Mouse (Mus musculus): ENCODE data around the gene Qrich1.
"Not testable (repeated sequence)": the region's sequence is repeated elsewhere in the genome, so short reads cannot be mapped to it uniquely, and the experiment has no call there.

Gene Qrich1

DNA sequence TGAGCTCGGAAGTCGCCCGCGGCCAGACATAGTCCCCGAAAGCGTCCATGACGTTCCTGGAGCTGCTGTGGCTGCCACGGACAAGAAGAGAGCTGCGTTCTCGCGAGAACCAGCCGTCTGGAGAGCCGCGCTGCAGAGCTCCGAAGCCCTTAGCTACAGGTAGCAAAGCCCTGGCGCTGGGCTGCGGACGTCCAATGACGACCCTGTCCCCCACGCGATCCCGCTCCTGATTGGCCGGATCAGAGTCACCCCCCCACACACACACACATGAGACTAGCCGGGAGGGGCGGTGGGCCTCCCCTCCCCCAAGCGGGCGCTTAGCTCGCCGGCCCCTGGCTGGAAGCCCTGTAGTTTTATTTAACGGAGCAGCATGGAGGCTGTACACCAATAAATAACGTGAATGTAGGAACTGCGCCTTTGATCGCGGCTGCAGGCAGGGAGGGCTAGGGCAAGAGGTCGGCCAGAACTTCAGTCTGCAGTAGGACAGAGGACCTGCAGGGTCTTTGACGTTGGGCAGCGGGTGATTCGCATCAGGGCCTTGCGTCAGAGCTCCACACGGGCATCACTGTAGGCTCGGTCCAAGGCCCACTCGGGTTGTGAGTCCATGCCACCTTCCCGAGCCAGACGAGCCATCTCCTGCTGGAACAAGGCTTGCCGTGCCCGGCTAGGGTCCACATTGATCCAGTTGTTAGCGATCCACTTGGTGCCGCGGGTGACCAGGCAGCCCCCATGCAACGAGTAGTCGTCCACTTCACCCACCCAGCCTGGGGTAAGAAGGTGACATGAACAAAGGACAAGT lies 62.1 kb downstream of the Qrich1 start, which contains the start of gene Wdr6:
TSS of gene Wdr6 (minus strand) at position 195 of the 799 bp plus-strand sequence.
- peak; percentile 97 for DNase-seq (ENCODE audit: inconsistent age in 2 of 2, low spot score in 1 of 2)

DNA sequence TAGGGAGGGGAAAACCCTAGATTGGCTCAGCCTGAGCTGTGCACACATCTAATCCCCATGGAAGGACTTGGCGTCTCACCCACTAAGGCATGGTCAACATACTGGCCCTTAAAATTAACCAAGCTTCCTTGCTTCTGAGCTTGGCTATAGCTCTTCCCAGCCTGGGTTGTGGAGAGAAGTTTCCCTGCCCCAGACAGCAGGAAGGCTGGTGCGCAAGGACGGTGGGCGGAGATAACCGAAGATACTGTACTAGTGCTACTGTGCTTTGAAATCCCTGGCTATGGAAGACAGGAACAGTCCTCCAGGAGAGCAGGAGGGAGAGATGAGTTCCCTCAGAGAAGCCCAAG lies 62.7 kb downstream of the Qrich1 start:
- peak; percentile 70 to 86 for DNase-seq (ENCODE audit: inconsistent age in 2 of 2, low spot score in 1 of 2)

DNA sequence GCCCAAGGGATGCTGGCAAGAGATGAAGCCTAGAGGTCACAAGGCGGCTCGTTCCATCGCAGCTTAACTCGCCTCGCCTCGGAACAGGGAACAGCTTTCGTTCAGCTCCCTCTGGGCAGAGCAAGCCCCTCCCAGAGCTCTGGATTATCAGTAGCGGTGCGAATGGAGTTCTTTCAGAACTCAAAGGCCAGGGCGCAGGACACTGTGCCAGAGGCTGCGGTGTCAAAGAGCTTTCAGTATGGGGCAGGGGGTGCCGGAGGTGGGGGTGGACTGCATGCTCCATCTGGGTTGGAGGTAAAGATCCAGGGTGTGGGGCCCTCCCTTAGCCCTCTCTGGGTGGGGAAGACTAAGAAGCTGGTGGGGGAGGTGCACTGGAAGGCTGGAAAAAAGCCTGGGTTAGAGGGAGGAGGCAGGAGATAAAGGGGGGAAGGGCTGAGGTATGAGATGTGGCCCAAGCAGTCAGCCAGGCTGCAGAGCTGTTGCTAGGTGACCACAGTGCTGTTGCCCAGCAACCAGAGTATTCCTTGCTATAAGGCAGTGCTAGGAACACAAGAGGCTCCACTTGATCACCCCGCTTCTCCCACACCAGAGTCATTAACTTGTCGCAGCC lies 71.1 kb downstream of the Qrich1 start:
- DNase-seq (ENCODE audit: inconsistent age in 2 of 2, low spot score in 1 of 2): peak; percentile 68 to 79

DNA sequence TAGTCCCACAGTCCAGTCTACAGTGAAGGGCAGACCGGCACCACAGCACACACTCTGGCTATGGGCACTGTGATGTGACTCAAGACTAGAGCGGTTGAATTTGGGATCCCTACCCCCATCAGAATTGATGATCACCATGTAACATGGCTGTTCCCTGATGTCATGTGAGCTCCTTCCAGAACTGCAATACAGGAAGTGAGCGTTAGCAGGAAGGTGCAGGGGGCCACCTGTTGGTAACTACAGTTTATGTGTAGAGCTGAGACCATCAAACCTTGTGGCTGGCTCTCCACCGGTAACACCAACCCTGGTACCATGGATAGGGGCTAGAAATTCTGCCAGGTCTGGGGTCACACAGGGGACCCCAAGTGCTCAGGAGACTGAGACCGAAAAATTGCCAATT lies 72.6 kb downstream of the Qrich1 start:
- DNase-seq (ENCODE audit: inconsistent age in 2 of 2, low spot score in 1 of 2): peak in 1 of 2 experiments; percentile 20

DNA sequence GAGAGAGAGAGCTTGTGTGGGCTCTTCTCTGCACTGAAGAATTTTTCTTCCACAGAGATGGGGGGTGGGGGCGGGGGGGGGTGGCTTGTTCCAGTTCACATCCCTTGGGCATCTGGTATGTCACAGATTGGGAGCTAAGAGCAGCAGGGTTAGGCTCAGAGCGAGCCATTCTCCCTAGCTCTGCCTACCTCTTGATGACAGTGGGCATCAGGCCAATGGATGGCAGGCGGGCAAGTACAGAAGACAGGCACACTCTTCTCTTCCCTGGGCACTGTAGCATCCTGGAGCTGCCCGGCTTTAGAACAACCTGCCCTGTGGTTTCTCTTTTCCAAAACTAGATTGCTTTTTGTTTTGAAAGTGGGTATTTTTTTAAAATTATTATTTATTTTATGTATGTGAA lies 74.9 kb downstream of the Qrich1 start:
- no peak for DNase-seq (ENCODE audit: inconsistent age in 2 of 2, low spot score in 1 of 2)

DNA sequence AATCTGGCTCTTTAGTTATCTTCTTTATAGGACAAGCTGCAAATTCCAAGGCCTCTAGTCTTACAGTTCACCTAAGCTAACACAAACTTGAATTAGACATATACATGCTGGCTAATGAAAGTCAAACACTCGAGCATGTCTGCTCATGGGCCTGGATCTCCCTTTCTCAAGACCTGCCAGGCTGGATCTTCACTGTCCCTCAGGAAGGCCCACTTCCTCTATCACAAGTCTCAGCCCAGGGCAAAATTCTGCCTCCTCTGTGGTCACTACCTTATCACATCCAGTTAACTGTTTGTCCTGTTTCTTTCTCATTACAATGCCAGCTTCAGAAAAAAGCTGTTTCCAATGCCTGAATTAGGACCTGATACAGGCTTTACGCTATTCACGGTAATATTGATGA lies 77.7 kb downstream of the Qrich1 start:
- no peak for DNase-seq (ENCODE audit: inconsistent age in 2 of 2, low spot score in 1 of 2)

DNA sequence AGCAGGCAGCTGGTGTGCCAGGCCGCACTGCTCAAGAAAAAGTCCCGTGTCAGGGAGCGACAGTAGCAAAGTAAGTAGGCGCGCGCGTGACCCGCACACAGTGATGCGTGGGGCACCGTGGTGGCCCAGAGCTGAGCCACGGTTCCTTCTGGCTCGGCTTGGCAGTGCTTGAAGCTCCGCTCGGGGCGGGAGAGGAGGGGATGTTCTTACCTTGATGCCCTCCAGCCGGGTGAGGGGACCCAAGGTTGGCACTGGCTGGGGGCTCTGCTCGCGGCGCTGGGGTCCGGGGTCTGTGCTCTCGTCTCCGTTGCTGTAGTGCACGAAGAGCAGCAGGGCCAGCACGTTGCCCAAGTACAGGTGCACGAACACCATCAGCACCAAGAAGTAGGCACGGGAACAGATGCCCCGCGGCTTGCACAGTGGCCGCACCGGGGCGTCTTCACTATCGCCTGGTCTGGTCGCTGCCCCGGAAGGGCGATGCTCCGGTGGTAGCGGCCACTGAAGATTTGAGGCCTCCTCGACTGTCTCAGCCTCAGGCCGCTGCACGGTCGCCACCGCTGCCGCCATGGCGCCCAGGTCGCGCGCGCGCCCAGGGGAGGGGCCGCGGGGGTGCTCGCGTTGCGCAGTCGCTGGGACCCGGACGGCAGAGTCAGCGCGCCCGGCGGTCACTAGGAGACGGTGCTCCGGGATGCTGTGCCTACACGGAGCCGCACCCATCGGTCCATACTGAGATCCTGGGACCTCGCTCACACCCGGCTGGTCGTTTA lies 80.6 kb downstream of the Qrich1 start, which contains the start of gene P4htm:
TSS of gene P4htm (minus strand) at position 670 of the 767 bp plus-strand sequence.
- DNase-seq (ENCODE audit: inconsistent age in 2 of 2, low spot score in 1 of 2): peak; percentile 73 to 88

DNA sequence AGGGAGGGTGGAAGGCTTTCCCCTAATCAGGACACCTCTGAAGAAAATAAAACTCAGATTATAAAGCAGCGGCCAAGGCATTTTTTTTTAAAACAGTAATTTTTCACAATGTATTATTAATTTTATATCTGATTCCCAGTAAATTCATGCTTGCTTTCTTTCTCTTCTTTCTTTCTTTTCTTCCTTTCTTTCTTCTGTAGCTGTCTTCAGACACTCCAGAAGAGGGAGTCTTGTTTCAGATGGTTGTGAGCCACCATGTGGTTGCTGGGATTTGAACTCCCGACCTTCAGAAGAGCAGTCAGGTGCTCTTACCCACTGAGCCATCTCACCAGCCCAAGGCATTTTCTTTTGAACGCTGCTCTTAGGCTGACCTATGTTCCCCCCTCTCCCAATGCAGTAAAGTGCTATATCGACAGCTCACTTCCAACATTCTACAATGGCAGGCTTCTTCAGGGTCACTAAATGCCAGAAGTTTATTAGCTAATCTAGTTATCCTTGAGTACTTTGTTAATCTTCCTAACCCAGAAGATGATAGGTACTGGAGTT lies 82.5 kb downstream of the Qrich1 start:
- no peak for DNase-seq (ENCODE audit: inconsistent age in 2 of 2, low spot score in 1 of 2)

DNA sequence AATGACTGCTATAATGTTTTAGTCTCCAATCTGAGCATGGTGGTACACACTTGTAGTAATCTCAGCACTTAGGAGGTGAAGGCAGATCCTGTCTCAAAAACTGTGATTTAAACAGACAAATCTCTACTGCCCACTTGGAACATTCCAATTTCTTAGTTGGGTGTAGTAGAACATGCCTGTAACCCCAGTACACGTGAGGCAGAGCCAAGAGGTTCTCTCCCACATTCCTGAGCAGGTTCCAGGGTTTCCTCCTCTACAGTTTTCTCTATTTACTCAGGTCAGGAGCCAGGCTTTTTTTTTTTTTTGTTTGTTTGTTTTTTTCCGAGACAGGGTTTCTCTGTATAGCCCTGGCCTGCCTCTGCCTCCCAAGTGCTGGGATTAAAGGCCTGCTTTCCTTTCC lies 83.4 kb downstream of the Qrich1 start:
- no peak for DNase-seq (ENCODE audit: inconsistent age in 2 of 2, low spot score in 1 of 2)

DNA sequence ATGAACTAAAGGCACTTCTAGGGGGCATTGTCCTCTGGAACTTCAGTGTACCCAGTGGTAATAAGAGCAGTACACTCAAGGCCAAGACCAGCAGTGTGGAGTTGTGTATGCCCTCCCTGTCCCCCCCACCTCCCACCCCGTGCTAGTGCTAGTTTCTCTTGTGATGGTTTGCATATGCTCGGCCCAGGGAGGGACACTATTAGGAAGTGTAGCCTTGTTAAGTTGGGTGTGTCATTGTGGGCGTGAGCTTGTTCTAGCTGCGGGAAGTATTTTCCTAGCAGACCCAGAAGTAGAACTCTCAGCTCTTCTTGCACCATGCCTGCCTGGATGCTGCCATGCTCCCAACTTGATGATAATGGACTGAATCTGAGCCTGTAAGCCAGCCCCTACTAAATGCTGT lies 85.4 kb downstream of the Qrich1 start:
- no peak for DNase-seq (ENCODE audit: inconsistent age in 2 of 2, low spot score in 1 of 2)

DNA sequence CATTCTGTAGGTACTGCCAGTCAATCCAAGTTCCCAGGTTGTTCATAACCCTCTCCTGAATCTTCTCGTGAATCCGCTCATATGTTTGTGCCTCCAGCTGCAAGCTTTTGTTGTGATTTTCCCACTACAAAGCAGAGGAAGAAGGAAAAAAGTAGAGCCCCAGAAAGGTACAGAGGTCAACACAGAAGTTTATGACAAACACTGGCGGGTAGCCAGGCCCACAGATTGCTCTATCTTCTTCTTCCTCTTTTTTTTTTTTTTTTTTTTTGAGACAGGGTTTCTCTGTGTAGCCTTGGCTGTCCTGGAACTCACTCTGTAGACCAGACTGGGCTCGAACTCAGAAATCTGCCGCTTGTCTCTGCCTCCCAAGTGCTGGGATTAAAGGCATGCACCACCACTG lies 91.3 kb downstream of the Qrich1 start:
- not testable (repeated sequence) for DNase-seq (ENCODE audit: inconsistent age in 2 of 2, low spot score in 1 of 2)

DNA sequence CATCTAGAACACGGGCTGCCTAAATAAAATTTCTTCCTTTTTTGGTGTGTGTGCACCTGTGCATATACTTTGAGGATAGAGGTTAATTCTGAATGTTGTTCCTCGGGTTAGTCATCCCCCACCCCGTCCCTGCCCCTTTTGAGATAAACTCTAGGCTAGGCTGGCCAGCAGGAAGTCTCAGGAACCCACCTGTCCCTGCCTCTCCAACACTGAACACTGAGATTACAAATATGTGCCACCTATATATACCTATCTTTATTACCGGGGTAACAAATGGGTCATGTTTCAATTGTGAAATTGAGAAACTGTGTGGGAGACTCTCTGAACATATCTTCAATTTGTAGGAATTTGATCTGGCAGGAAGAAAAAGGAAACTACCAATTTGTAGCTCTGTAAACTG lies 92.3 kb downstream of the Qrich1 start:
- DNase-seq (ENCODE audit: inconsistent age in 2 of 2, low spot score in 1 of 2): no peak
